Mouse (Mus musculus) stomach, postnatal 0 days (tissue): ENCODE results near the gene Cep295nl.

ENCODE experiments used
- CTCF ChIP-seq: IDR thresholded peaks from 2 replicates; pipeline ENCODE4 v1.5.1; 2016; ENCODE audit warnings: antibody characterized with exemption, low read depth, mild to moderate bottlenecking, moderate library complexity
- EP300 ChIP-seq: optimal IDR thresholded peaks from 2 replicates; pipeline ENCODE3; 2016; ENCODE audit warnings: antibody characterized with exemption

- TF ChIP-seq CTCF (no peak), EP300 (no peak)
These were observed 11.5 kb downstream of the Cep295nl start for GRCm38 (mm10) chr11:118330777-118331176.
